Mouse (Mus musculus) MEL (cell line): ENCODE measurements around the gene Retnlb.

ENCODE experiments used
- CTCF ChIP-seq, 3 experiments: IDR thresholded peaks in 2 of 3; conservative IDR thresholded peaks in 1 of 3; 2 replicates each; pipeline ENCODE4 v1.5.1; 2011 to 2012; ENCODE audit warnings: low read length in 3 of 3, low read depth in 2 of 3, mild to moderate bottlenecking in 2 of 3, improper control_type of control experiment in 1 of 3, inconsistent platforms in 1 of 3, mixed read lengths in 1 of 3, moderate library complexity in 1 of 3; ENCODE audit not compliant: control insufficient read depth in 1 of 3, insufficient read depth in 1 of 3, poor library complexity in 1 of 3, severe bottlenecking in 1 of 3
- EP300 ChIP-seq, 2 experiments: IDR thresholded peaks; 2 replicates each; pipeline ENCODE4 v1.6.1; 2011; ENCODE audit warnings: improper control_type of control experiment in 2 of 2, low read length in 2 of 2, low read depth in 1 of 2, mild to moderate bottlenecking in 1 of 2
- GATA1 ChIP-seq: IDR thresholded peaks from 2 replicates; pipeline ENCODE4 v1.6.1; 2011; ENCODE audit warnings: low read depth, low read length, improper control_type of control experiment
- HCFC1 ChIP-seq: IDR thresholded peaks from 2 replicates; pipeline ENCODE4 v1.6.1; 2012; ENCODE audit warnings: low read depth, mild to moderate bottlenecking, inconsistent platforms, low read length, improper control_type of control experiment, moderate library complexity
- MYC ChIP-seq: IDR thresholded peaks from 2 replicates; pipeline ENCODE4 v1.6.1; 2011; ENCODE audit warnings: low read depth, mild to moderate bottlenecking, low read length, improper control_type of control experiment, moderate library complexity
- RCOR1 ChIP-seq: IDR thresholded peaks from 2 replicates; pipeline ENCODE4 v1.6.1; 2012; ENCODE audit warnings: low read depth, mild to moderate bottlenecking, inconsistent platforms, low read length, improper control_type of control experiment
- ZNF384 ChIP-seq: IDR thresholded peaks from 2 replicates; pipeline ENCODE4 v1.6.1; 2012; ENCODE audit warnings: low read depth, mild to moderate bottlenecking, inconsistent platforms, low read length, improper control_type of control experiment

GRCm38 (mm10) chr16:48799470-48799869 lies 17.2 kb upstream of the Retnlb start:
- no peak for TF ChIP-seq HCFC1
- TF ChIP-seq CTCF (IDR thresholded peaks at IDR 0.05 in 2 of 3, conservative IDR thresholded peaks at IDR 0.05 in 1 of 3; ENCODE audit: control insufficient read depth in 1 of 3, insufficient read depth in 1 of 3, low read depth in 2 of 3, low read length in 3 of 3, poor library complexity in 1 of 3, severe bottlenecking in 1 of 3) = no peak
- no peak for TF ChIP-seq EP300 (IDR thresholded peaks at IDR 0.05; ENCODE audit: low read depth in 1 of 2, low read length in 2 of 2)
- TF ChIP-seq GATA1 = no peak
- TF ChIP-seq ZNF384 = no peak
- TF ChIP-seq RCOR1 = no peak
- TF ChIP-seq MYC = no peak
